Mouse (Mus musculus): Measurements from ENCODE around the gene Il22ra1.

DNA sequence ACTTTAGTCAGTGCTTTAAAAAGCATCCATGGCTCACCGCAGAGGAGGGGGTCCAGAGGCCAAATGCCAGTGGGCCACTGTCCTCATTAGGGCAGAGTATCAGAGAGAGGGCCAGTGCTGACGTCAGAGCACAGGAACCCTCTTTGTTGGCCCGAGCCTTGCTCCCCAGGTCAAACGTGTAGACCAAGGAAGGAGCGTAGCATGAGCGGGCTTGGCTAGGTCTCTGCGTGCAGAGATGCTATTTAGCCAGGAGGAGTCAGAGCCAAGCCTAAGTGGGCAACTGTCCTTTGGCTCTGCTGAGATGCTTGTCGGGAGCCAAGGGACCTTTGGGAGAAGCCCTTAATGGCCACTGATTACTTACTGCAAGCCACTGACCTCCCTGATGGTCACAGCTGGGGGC lies 33.1 kb downstream of the Il22ra1 start:
- TF ChIP-seq CTCF (conservative IDR thresholded peaks at IDR 0.05; ENCODE audit: low read length) (no peak), POU5F1 (IDR thresholded peaks at IDR 0.05; ENCODE audit: borderline replicate concordance, low read length) (no peak)

All from E14TG2a.4 (cell line).